Mouse (Mus musculus) right cerebral cortex, postnatal 14 days (tissue): Measurements from ENCODE around the gene Olfr1154.

Experiments
- DNase-seq: peaks from one replicate; pipeline ENCODE4 v3.0.0; 2022

The Olfr1154 gene

DNA sequence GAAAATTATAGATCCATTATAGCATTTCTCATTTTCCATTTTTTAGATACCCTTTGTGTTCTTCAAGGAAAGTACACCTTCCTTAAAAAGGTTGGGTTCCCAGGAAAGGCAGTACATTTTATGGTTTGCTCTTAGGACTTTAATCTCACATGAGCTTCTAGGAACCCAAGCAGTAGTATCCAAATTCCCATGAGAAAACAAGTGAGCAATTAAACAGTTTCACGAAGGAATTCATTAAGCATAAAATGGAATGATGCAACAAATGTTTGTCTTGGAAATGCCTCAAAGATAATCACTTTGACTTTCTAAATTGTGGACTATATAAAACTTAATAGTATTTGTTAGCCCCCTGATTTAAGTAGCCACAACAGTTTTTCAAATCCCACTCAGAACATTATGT, at the start of gene Olfr1154:
Gene Olfr1154 (minus strand): TSS at position 101 of the 400 bp plus-strand sequence.
- no peak for DNase-seq

DNA sequence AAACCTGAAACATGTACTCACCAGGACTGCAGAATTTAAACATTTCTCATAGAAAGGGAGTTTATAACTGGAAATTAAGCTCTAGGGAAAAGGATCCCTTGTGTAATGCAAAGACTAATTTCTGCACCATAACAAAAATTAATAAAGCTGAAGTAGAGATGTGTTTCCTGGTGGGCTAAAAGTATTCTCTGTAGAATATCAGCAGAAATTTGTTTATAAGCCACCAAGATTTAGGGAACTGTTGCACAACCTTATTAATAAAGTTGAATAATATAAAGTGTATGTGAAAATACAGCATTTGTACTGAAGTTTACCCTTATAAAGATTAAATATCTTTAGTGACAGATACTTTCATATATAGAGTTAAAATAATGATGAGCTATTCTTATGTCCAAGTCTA, 48.0 kb upstream of the Olfr1154 start, which contains the start of gene Olfr1156:
Gene Olfr1156 (minus strand): TSS at position 101 of the 400 bp plus-strand sequence.
- DNase-seq = no peak

DNA sequence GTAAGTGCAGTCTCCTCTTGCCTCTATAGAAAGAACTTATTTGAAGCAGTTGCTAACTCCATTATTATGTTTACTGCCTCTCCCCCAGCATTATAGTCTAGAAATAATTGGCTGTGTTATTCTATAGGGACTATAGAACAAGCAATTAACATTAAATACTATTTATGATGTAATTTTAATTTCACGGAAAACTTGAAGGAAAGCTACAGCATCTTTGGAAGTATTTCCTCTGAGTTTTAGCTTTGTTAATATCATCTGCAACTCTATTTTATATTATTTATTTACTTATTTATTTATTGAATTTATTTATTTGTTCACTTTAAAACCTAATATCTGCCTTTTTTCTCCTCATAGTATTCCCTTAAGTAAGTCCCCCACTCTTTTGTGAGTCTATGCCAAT, 40.1 kb upstream of the Olfr1154 start, which contains the start of gene Olfr1155:
Gene Olfr1155 (minus strand): TSS at position 101 of the 400 bp plus-strand sequence.
- DNase-seq = no peak

DNA sequence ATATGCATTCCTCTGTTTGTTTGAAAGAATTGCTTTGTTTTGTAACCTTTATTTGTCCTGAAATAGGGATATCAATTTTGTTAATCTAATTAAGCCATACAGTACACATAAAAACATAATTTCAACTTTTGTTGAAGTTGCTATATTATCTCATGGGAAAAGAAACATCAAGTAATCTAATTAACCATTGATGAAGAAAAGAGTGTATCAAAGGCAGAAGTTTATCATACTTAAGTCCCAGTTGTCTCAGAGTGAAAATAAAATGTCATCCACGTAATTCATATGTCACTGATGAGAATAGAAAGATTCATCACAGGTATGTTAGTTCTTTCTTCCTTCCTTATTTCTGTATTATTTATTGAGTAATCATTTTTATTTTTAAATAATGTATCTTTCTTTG, 10.3 kb downstream of the Olfr1154 start, which contains the start of gene Olfr1153:
Gene Olfr1153 (plus strand): TSS at position 301 of the 400 bp plus-strand sequence.
- no peak for DNase-seq

DNA sequence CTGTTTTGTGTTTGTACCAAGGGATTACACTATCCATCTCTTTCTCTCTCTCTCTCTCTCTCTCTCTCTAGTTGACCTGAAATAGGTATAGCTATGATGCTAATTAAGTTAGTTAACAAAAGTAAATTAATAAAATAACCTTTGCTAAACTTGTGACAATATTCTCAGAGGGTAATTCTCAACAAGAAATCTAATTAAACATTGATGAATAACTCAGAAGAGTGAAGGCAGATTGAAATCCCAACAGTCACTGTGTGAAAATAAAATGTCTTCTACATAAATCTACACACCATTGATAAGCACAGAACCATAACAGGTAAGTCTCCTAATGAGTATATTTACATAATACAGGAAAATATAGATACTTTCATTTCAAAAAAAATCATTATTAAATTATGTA, 38.8 kb downstream of the Olfr1154 start, which contains the start of gene Olfr1152:
Gene Olfr1152 (plus strand): TSS at position 301 of the 400 bp plus-strand sequence.
- DNase-seq = no peak

DNA sequence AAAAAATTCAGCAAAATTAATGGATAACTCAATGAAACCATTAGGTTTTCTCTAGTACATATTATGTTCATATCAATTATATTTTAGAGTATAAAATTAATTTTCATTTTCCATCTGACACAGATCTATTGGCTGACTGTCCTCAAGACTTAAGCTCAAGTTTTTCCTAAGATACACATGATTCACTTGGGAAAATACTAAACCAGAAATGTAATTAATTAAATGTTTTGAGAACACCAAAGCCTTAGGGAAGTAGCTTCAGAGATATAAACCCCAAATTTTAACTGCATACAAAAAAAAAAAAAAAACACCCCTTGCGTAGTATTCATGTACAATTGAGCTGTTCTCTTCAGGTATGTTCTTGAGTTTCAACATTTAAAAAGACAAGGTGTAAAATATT, 49.4 kb downstream of the Olfr1154 start, which contains the start of gene Olfr1151:
Gene Olfr1151 (plus strand): TSS at position 301 of the 400 bp plus-strand sequence.
- no peak for DNase-seq
